Mouse (Mus musculus) thymus, adult 18-20 months (tissue): ENCODE measurements at regions not wholly inside any gene's neighbourhood (a gene's known extent, or its start where the extent isn't known, plus 50 kb on each side); places are given as distances from the start of the nearest gene placed in this dataset.
A peak's percentile ranks its signal among the peaks of the same experiment; 100 is the strongest.

ENCODE experiments used
- DNase-seq, 2 experiments: peaks; one replicate each; pipeline ENCODE4 v3.0.0; 2022; ENCODE audit warnings: mixed read lengths in 2 of 2

- no peak for DNase-seq
These were observed 62.9 kb downstream of the Arrdc3 start for GRCm38 (mm10) chr13:80946034-80946433.

- no peak for DNase-seq
These were observed 64.5 kb downstream of the Arrdc3 start for GRCm38 (mm10) chr13:80947705-80948104.

- DNase-seq = no peak
These were observed 66.0 kb downstream of the Arrdc3 start for GRCm38 (mm10) chr13:80949133-80949697.

- DNase-seq = no peak
These were observed 67.1 kb downstream of the Arrdc3 start for GRCm38 (mm10) chr13:80950239-80950638.

GRCm38 (mm10) chr13:80950803-80951202 is 67.6 kb downstream of the Arrdc3 start:
- no peak for DNase-seq

- no peak for DNase-seq
These were observed 68.1 kb downstream of the Arrdc3 start for GRCm38 (mm10) chr13:80951327-80951726.

- DNase-seq = no peak
These were observed 69.7 kb downstream of the Arrdc3 start for GRCm38 (mm10) chr13:80952851-80953250.

GRCm38 (mm10) chr13:80954059-80954645 is 71.0 kb downstream of the Arrdc3 start:
- no peak for DNase-seq

- DNase-seq = no peak
These were observed 73.8 kb downstream of the Arrdc3 start for GRCm38 (mm10) chr13:80956966-80957365.

- no peak for DNase-seq
These were observed 74.4 kb downstream of the Arrdc3 start for GRCm38 (mm10) chr13:80957419-80958139.

GRCm38 (mm10) chr13:80959763-80960162 is 76.6 kb downstream of the Arrdc3 start:
- no peak for DNase-seq

- no peak for DNase-seq
These were observed 78.9 kb downstream of the Arrdc3 start for GRCm38 (mm10) chr13:80961985-80962617.

- DNase-seq = peak in 1 of 2 experiments; percentile 16
These were observed 79.8 kb downstream of the Arrdc3 start for GRCm38 (mm10) chr13:80962789-80963590.

GRCm38 (mm10) chr13:80963591-80963940 is 80.4 kb downstream of the Arrdc3 start:
- DNase-seq = no peak

GRCm38 (mm10) chr13:80971664-80972063 is 88.5 kb downstream of the Arrdc3 start:
- DNase-seq = no peak

GRCm38 (mm10) chr13:80974424-80974823 is 91.2 kb downstream of the Arrdc3 start:
- DNase-seq = no peak

GRCm38 (mm10) chr13:80977266-80977665 is 94.1 kb downstream of the Arrdc3 start:
- no peak for DNase-seq

GRCm38 (mm10) chr13:80981201-80981600 is 98.0 kb downstream of the Arrdc3 start:
- no peak for DNase-seq

GRCm38 (mm10) chr13:80986657-80987056 is 103.5 kb downstream of the Arrdc3 start:
- DNase-seq = no peak

- DNase-seq = no peak
These were observed 106.6 kb downstream of the Arrdc3 start for GRCm38 (mm10) chr13:80989756-80990155.

GRCm38 (mm10) chr13:80992342-80992741 is 109.2 kb downstream of the Arrdc3 start:
- no peak for DNase-seq

GRCm38 (mm10) chr13:81008864-81009766 is 125.9 kb downstream of the Arrdc3 start:
- no peak for DNase-seq
